Mouse (Mus musculus) heart, embryonic 11.5 days (tissue): ENCODE measurements around the gene Rab42. TPM values are rescaled to one million over a fixed set of nuclear protein-coding genes. Genes with fewer than 3 reads are reported as not detected.

Experiments
- ATAC-seq: fragments of 200-750 bp; cut with Nextera tagmentation; replicated peaks from 2 replicates; pipeline ENCODE4 v1.8.0; 2017; ENCODE audit warnings: moderate library complexity; ENCODE audit not compliant: insufficient number of reproducible peaks, low FRiP score, low TSS enrichment
- H3K27ac ChIP-seq: fragments of 300-500 bp; sonication (generic); 2 replicates; pipeline ENCODE4 v1.5.1; 2014; ENCODE audit warnings: mild to moderate bottlenecking, low read depth, low read length
- H3K27me3 ChIP-seq: fragments of 300-500 bp; sonication (generic); 2 replicates; pipeline ENCODE4 v1.6.1; 2014; ENCODE audit warnings: mild to moderate bottlenecking, low read length, mixed read lengths; ENCODE audit not compliant: control insufficient read depth, insufficient read depth
- H3K36me3 ChIP-seq: fragments of 300-500 bp; sonication (generic); 2 replicates; pipeline ENCODE4 v1.6.1; 2014; ENCODE audit warnings: mild to moderate bottlenecking, low read length, moderate library complexity, mixed read lengths; ENCODE audit not compliant: control insufficient read depth, insufficient read depth
- H3K4me1 ChIP-seq: fragments of 300-500 bp; sonication (generic); 2 replicates; pipeline ENCODE4 v1.6.1; 2014; ENCODE audit warnings: low read length; ENCODE audit not compliant: control insufficient read depth, insufficient read depth
- H3K4me2 ChIP-seq: fragments of 300-500 bp; sonication (generic); 2 replicates; pipeline ENCODE4 v1.6.1; 2014; ENCODE audit warnings: mild to moderate bottlenecking, moderate library complexity
- H3K4me3 ChIP-seq: fragments of 300-500 bp; sonication (generic); 2 replicates; pipeline ENCODE4 v1.5.1; 2014; ENCODE audit warnings: low read depth, low read length
- H3K9ac ChIP-seq: fragments of 300-500 bp; sonication (generic); 2 replicates; pipeline ENCODE4 v1.6.1; 2014; ENCODE audit warnings: mild to moderate bottlenecking, low read depth, low read length, moderate library complexity
- H3K9me3 ChIP-seq: fragments of 300-500 bp; sonication (generic); replicated peaks from 2 replicates; pipeline ENCODE4 v1.6.1; 2016; ENCODE audit warnings: low read length; ENCODE audit not compliant: control insufficient read depth
- WGBS: fragments of 180-500 bp; shearing (Covaris S2); extraction: QIAGEN DNeasy Blood & Tissue Kit; methylation state at CpG from one replicate; pipeline ENCODE4 v1.1.7; 2014; ENCODE audit not compliant: insufficient replicate concordance; 5-methylcytosine and 5-hydroxymethylcytosine counted together
- polyA plus RNA-seq: library from polyadenylated mRNA; unstranded; fragments of >200 nt; fragmentation: Nextera tagmentation; extraction: Ambion mirVana; gene quantifications from 2 replicates; pipeline ENCODE4 v1.2.1, GENCODE M21; 2014

Rab42 gene
- polyA plus RNA-seq, 1 experiment from 2014 or later: 0.57 TPM

GRCm38 (mm10) chr4:132260404-132261379 lies 42.5 kb downstream of the Rab42 start:
- Histone ChIP-seq H3K4me2 (peak overlapping the region; percentile 91), H3K4me1 (peaks cover 23% of the 10 kb centered on the region), H3K9ac (peak overlapping the region; percentile 98), H3K36me3 (no peaks in the 10 kb centered on the region), H3K4me3 (peak overlapping the region; percentile 93), H3K27ac (peak overlapping the region; percentile 97), H3K9me3 (no peaks in the 10 kb centered on the region), H3K27me3 (no peaks in the 10 kb centered on the region)
- WGBS: 5% methylated on average over 27 of the region's 64 CpGs
- peak; percentile 70 for ATAC-seq

- Histone ChIP-seq H3K4me2 (peak overlapping the region; percentile 91; the same call in 1 of the 2 replicates), H3K27ac (no peak overlapping the region), H3K36me3 (no peaks in the 10 kb centered on the region), H3K9me3 (no peaks in the 10 kb centered on the region), H3K9ac (peak overlapping the region; percentile 24; the same call in 1 of the 2 replicates), H3K4me1 (peaks cover 26% of the 10 kb centered on the region), H3K27me3 (no peaks in the 10 kb centered on the region), H3K4me3 (no peak overlapping the region)
- WGBS: 70% methylated on average over 4 of the region's 4 CpGs
- ATAC-seq: no peak
Observed at GRCm38 (mm10) chr4:132259248-132259647, 43.9 kb downstream of the Rab42 start.

DNA sequence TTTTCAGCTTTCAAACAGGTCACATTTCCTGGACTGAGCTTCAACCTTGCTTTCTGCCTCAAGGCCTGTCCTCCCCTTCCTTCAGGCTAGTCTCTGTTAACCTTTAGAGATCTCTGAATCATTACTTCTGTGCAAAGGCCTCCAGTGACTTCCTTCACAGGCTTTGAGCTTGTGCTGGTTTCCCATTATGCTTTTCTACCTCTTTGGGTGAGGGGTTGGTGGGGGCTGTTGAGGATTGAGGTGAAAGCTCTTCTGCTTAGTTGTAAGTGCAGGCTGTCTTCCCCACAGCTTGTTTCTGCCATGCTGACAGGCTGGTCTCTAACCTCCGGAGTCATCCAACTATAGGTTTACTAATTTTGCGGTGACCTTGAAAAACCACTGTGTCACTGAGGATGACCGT lies 46.8 kb downstream of the Rab42 start:
- ATAC-seq: no peak
- peaks cover 37% of the 10 kb centered on the region for H3K4me1 ChIP-seq
- no peak overlapping the region for H3K4me3 ChIP-seq
- no peak overlapping the region for H3K27ac ChIP-seq
- H3K27me3 ChIP-seq: no peaks in the 10 kb centered on the region
- no peak overlapping the region for H3K9ac ChIP-seq
- H3K36me3 ChIP-seq: 0 out of 2 replicates have a peak, but pooled peaks cover 6% of the 10 kb centered on the region
- no peaks in the 10 kb centered on the region for H3K9me3 ChIP-seq
- 83% methylated on average over 3 of the region's 3 CpGs for WGBS
- H3K4me2 ChIP-seq: no peak overlapping the region

GRCm38 (mm10) chr4:132254986-132255385 lies 48.2 kb downstream of the Rab42 start:
- H3K27me3 ChIP-seq: no peaks in the 10 kb centered on the region
- no peak overlapping the region for H3K27ac ChIP-seq
- no peak overlapping the region for H3K4me3 ChIP-seq
- WGBS: 70% methylated on average over 3 of the region's 3 CpGs
- H3K9me3 ChIP-seq: no peaks in the 10 kb centered on the region
- ATAC-seq: no peak
- peaks cover 34% of the 10 kb centered on the region for H3K4me1 ChIP-seq
- H3K36me3 ChIP-seq: peaks cover 17% of the 10 kb centered on the region; the same call in 1 of the 2 replicates
- H3K4me2 ChIP-seq: no peak overlapping the region
- no peak overlapping the region for H3K9ac ChIP-seq

DNA sequence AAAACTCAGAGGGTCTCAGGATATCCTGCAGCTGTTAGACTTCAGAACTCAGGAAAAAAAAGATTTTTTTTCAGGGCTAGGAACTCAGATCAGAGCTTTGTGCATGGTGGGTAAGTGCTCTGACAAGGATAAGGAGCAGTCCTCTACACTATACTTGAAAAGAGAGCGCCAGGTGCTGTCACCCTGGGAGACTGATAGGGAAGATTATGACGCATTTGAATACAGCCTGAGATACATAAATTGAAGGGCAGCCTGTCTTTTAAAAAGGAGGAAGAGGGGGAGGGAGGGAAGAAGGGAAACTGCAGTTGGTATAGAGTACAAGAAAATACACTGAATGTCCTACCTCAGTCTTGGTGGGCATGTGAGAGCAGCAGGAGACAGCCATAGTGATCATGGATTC lies 49.6 kb downstream of the Rab42 start:
- H3K27me3 ChIP-seq: no peaks in the 10 kb centered on the region
- H3K4me3 ChIP-seq: no peak overlapping the region
- no peak overlapping the region for H3K4me2 ChIP-seq
- H3K36me3 ChIP-seq: peaks cover 22% of the 10 kb centered on the region
- H3K9me3 ChIP-seq: no peaks in the 10 kb centered on the region
- 47% methylated on average over 2 of the region's 2 CpGs for WGBS
- no peak for ATAC-seq
- H3K4me1 ChIP-seq: peaks cover 21% of the 10 kb centered on the region
- H3K27ac ChIP-seq: peak overlapping the region; percentile 4; the same call in 1 of the 2 replicates
- H3K9ac ChIP-seq: no peak overlapping the region

GRCm38 (mm10) chr4:132253128-132253527 lies 50.1 kb downstream of the Rab42 start:
- no peak overlapping the region for H3K4me2 ChIP-seq
- peaks cover 19% of the 10 kb centered on the region for H3K4me1 ChIP-seq
- H3K9ac ChIP-seq: no peak overlapping the region
- WGBS: 81% methylated on average over 8 of the region's 8 CpGs
- H3K36me3 ChIP-seq: peaks cover 24% of the 10 kb centered on the region
- H3K9me3 ChIP-seq: no peaks in the 10 kb centered on the region
- no peak overlapping the region for H3K4me3 ChIP-seq
- H3K27me3 ChIP-seq: no peaks in the 10 kb centered on the region
- 0 out of 2 replicates have a peak overlapping the region, but pooled peaks have one; percentile 4 for H3K27ac ChIP-seq
- ATAC-seq: no peak

Other genes with a start within 250 kb of the Rab42 start
- gene Gm10300, start 228.7 kb downstream of the Rab42 start, polyA plus RNA-seq: 0.10 and 0.20 TPM in 2 replicates
- gene Epb41, start 228.1 kb downstream of the Rab42 start, polyA plus RNA-seq: 67.5 and 73.2 TPM in 2 replicates
- gene Oprd1, start 158.9 kb downstream of the Rab42 start, polyA plus RNA-seq: 0.53 and 1.3 TPM in 2 replicates
- 72.5 and 77.9 TPM in 2 replicates for gene Ythdf2, start 91.1 kb downstream of the Rab42 start, polyA plus RNA-seq
- 28.1 and 28.3 TPM in 2 replicates for gene Gmeb1, start 41.8 kb downstream of the Rab42 start, polyA plus RNA-seq
- 35.7 and 37.3 TPM in 2 replicates for gene Taf12, start 29.0 kb downstream of the Rab42 start, polyA plus RNA-seq
- 72.0 and 81.8 TPM in 2 replicates for gene Trnau1ap, start 26.2 kb upstream of the Rab42 start, polyA plus RNA-seq
- 28.1 and 28.2 TPM in 2 replicates for gene Rcc1, start 50.2 kb upstream of the Rab42 start, polyA plus RNA-seq
- gene Phactr4, start 119.1 kb upstream of the Rab42 start, polyA plus RNA-seq: 24.5 and 29.1 TPM in 2 replicates
- gene Med18, start 160.5 kb upstream of the Rab42 start, polyA plus RNA-seq: 12.4 and 17.4 TPM in 2 replicates
- 4.1 and 6.2 TPM in 2 replicates for gene Sesn2, start 207.1 kb upstream of the Rab42 start, polyA plus RNA-seq
- gene Atpif1, start 230.3 kb upstream of the Rab42 start, polyA plus RNA-seq: 1,210 and 1,262 TPM in 2 replicates
- gene Dnajc8, start 232.2 kb upstream of the Rab42 start, polyA plus RNA-seq: 157 and 162 TPM in 2 replicates